Mouse (Mus musculus): ENCODE results near the gene Fbxl5. TPM values are rescaled to one million over a fixed set of nuclear protein-coding genes. Genes with fewer than 3 reads are reported as not detected.
A peak's percentile ranks its signal among the peaks of the same experiment; 100 is the strongest.

Gene Fbxl5
- total RNA-seq, 2 experiments from 2014 or later, result 32.4 to 35.5 TPM

GRCm38 (mm10) chr5:43787976-43788752 lies 33.3 kb downstream of the Fbxl5 start:
- DNase-seq (ENCODE audit: low spot score in 2 of 2), result no peak

GRCm38 (mm10) chr5:43786607-43787006 lies 34.8 kb downstream of the Fbxl5 start:
- no peak for DNase-seq (ENCODE audit: low spot score in 2 of 2)

- no peak for DNase-seq (ENCODE audit: low spot score in 2 of 2)
These were observed 37.4 kb downstream of the Fbxl5 start for GRCm38 (mm10) chr5:43783996-43784395.

GRCm38 (mm10) chr5:43781977-43782930 lies 39.2 kb downstream of the Fbxl5 start:
- DNase-seq (ENCODE audit: low spot score in 2 of 2), result peak; percentile 69 to 77

- peak in 1 of 2 experiments; percentile 39 for DNase-seq (ENCODE audit: low spot score in 2 of 2)
These were observed 39.9 kb downstream of the Fbxl5 start for GRCm38 (mm10) chr5:43781423-43781976.

GRCm38 (mm10) chr5:43778583-43778982 lies 42.9 kb downstream of the Fbxl5 start:
- no peak for DNase-seq (ENCODE audit: low spot score in 2 of 2)

- no peak for DNase-seq (ENCODE audit: low spot score in 2 of 2)
These were observed 44.4 kb downstream of the Fbxl5 start for GRCm38 (mm10) chr5:43776993-43777392.

GRCm38 (mm10) chr5:43776407-43776806 lies 45.0 kb downstream of the Fbxl5 start:
- no peak for DNase-seq (ENCODE audit: low spot score in 2 of 2)

GRCm38 (mm10) chr5:43771555-43771954 lies 49.9 kb downstream of the Fbxl5 start:
- DNase-seq (ENCODE audit: low spot score in 2 of 2), result no peak

GRCm38 (mm10) chr5:43770618-43771354 lies 50.7 kb downstream of the Fbxl5 start:
- DNase-seq (ENCODE audit: low spot score in 2 of 2), result no peak

- no peak for DNase-seq (ENCODE audit: low spot score in 2 of 2)
These were observed 72.3 kb downstream of the Fbxl5 start for GRCm38 (mm10) chr5:43749092-43749491.

GRCm38 (mm10) chr5:43748039-43748438 lies 73.4 kb downstream of the Fbxl5 start:
- DNase-seq (ENCODE audit: low spot score in 2 of 2), result no peak

- no peak for DNase-seq (ENCODE audit: low spot score in 2 of 2)
These were observed 76.3 kb downstream of the Fbxl5 start for GRCm38 (mm10) chr5:43745156-43745555.

- no peak for DNase-seq (ENCODE audit: low spot score in 2 of 2)
These were observed 77.3 kb downstream of the Fbxl5 start for GRCm38 (mm10) chr5:43744187-43744586.

GRCm38 (mm10) chr5:43732381-43732780 lies 89.1 kb downstream of the Fbxl5 start:
- no peak for DNase-seq (ENCODE audit: low spot score in 2 of 2)

- no peak for DNase-seq (ENCODE audit: low spot score in 2 of 2)
These were observed 92.9 kb downstream of the Fbxl5 start for GRCm38 (mm10) chr5:43728375-43729165.

GRCm38 (mm10) chr5:43723830-43724229 lies 97.6 kb downstream of the Fbxl5 start:
- no peak for DNase-seq (ENCODE audit: low spot score in 2 of 2)

- no peak for DNase-seq (ENCODE audit: low spot score in 2 of 2)
These were observed 99.0 kb downstream of the Fbxl5 start for GRCm38 (mm10) chr5:43722452-43722783.

- no peak for DNase-seq (ENCODE audit: low spot score in 2 of 2)
These were observed 99.6 kb downstream of the Fbxl5 start for GRCm38 (mm10) chr5:43721538-43722451.

Data from gastrocnemius, postnatal 4 days (tissue).